20 mouse cellular contexts compared by ENCODE assay signal in genomic region chr1:178661035-178661434, GRCm38 (mm10).
DNase-seq lines count a peak whose midpoint lies in the region; ATAC-seq lines count a peak whose summit lies in the region.
"Had no signal": no experiment of that assay in that cellular context is flagged by ENCODE, and none has a peak within 500 bp of the region (broad histone marks: within the 10 kb centered on the region; RNA-seq: fewer than 3 reads in every experiment).

No protein-coding gene starts in this region.

- DNase-seq in heart, adult 11 months: peak; percentile 80
- DNase-seq in heart, adult 9 months (ENCODE audit: low spot score in 2 of 2): no peak
- no peak for DNase-seq in heart, postnatal 4 days
- DNase-seq in kidney, postnatal 10 days: no peak
- DNase-seq in embryonic facial prominence, embryonic 11.5 days (ENCODE audit: low spot score): peak; percentile 23
- DNase-seq: adrenal gland, postnatal 36 days; cerebellum, adult 9-11 months; gastrocnemius, postnatal 10 days; right cerebral cortex, adult 18-20 months; thymus, postnatal 25 days had no signal

- ATAC-seq in heart, embryonic 15.5 days (replicated peaks; ENCODE audit: insufficient number of reproducible peaks, insufficient read depth, low FRiP score, low read depth): no peak
- peak; percentile 46; the same call in 1 of the 2 replicates for ATAC-seq in kidney, embryonic 16.5 days (ENCODE audit: low FRiP score, low TSS enrichment)
- no peak for ATAC-seq in embryonic facial prominence, embryonic 11.5 days (replicated peaks; ENCODE audit: insufficient number of reproducible peaks, low FRiP score, low TSS enrichment, low read depth)
- ATAC-seq: forebrain, embryonic 15.5 days; intestine, embryonic 16.5 days; lung, postnatal 0 days had no signal

- H3K9me3 ChIP-seq in heart, embryonic 15.5 days (replicated peaks): no peaks in the 10 kb centered on the region
- no peaks in the 10 kb centered on the region for H3K9me3 ChIP-seq in kidney, embryonic 16.5 days (ENCODE audit: low read length)
- no peaks in the 10 kb centered on the region for H3K9me3 ChIP-seq in embryonic facial prominence, embryonic 11.5 days (replicated peaks; ENCODE audit: control insufficient read depth, low read length)
- H3K9me3 ChIP-seq: forebrain, embryonic 15.5 days; midbrain, embryonic 12.5 days; neural tube, embryonic 15.5 days; stomach, embryonic 15.5 days had no signal

- WGBS in heart, embryonic 15.5 days: 43% methylated on average over 3 of the region's 3 CpGs
- 29% methylated on average over 3 of the region's 3 CpGs for WGBS in kidney, embryonic 16.5 days
- 53% methylated on average over 3 of the region's 3 CpGs for WGBS in embryonic facial prominence, embryonic 11.5 days

- no peak overlapping the region for H3K4me3 ChIP-seq in heart, embryonic 15.5 days
- no peak overlapping the region for H3K4me3 ChIP-seq in kidney, embryonic 16.5 days (ENCODE audit: low read length)
- H3K4me3 ChIP-seq in embryonic facial prominence, embryonic 11.5 days (ENCODE audit: low read depth, low read length): no peak overlapping the region
- H3K4me3 ChIP-seq: forebrain, embryonic 15.5 days; midbrain, embryonic 12.5 days; neural tube, embryonic 15.5 days; stomach, embryonic 15.5 days had no signal

- peak overlapping the region; percentile 67 for H3K27ac ChIP-seq in heart, embryonic 15.5 days
- H3K27ac ChIP-seq in kidney, embryonic 16.5 days (ENCODE audit: low read length): no peak overlapping the region
- no peak overlapping the region for H3K27ac ChIP-seq in embryonic facial prominence, embryonic 11.5 days (replicated peaks; ENCODE audit: low read depth, low read length)
- H3K27ac ChIP-seq: forebrain, embryonic 15.5 days; hindbrain, embryonic 14.5 days; kidney, postnatal 0 days; midbrain, embryonic 12.5 days; neural tube, embryonic 15.5 days; stomach, embryonic 15.5 days had no signal

- H3K4me1 ChIP-seq in heart, embryonic 15.5 days (replicated peaks): peaks cover 30% of the 10 kb centered on the region
- peaks cover 18% of the 10 kb centered on the region; the same call in 1 of the 2 replicates for H3K4me1 ChIP-seq in kidney, embryonic 16.5 days (ENCODE audit: insufficient read depth, low read length)
- H3K4me1 ChIP-seq in embryonic facial prominence, embryonic 11.5 days (ENCODE audit: control insufficient read depth, insufficient read depth, low read length): no peaks in the 10 kb centered on the region; the same call in 1 of the 2 replicates
- H3K4me1 ChIP-seq: forebrain, embryonic 15.5 days had no signal

- no peaks in the 10 kb centered on the region for H3K27me3 ChIP-seq in heart, embryonic 15.5 days
- H3K27me3 ChIP-seq in kidney, embryonic 16.5 days (ENCODE audit: insufficient read depth, low read length): no peaks in the 10 kb centered on the region
- H3K27me3 ChIP-seq in embryonic facial prominence, embryonic 11.5 days (ENCODE audit: control insufficient read depth, insufficient read depth, low read length): no peaks in the 10 kb centered on the region
- H3K27me3 ChIP-seq: forebrain, embryonic 15.5 days; midbrain, embryonic 12.5 days; neural tube, embryonic 15.5 days; stomach, embryonic 15.5 days had no signal

- no peak overlapping the region for H3K9ac ChIP-seq in heart, embryonic 15.5 days
- no peak overlapping the region for H3K9ac ChIP-seq in kidney, embryonic 16.5 days (replicated peaks; ENCODE audit: low read length)
- H3K9ac ChIP-seq in embryonic facial prominence, embryonic 11.5 days (replicated peaks; ENCODE audit: low read length): no peak overlapping the region
- H3K9ac ChIP-seq: forebrain, embryonic 15.5 days; hindbrain, embryonic 14.5 days; midbrain, embryonic 12.5 days; neural tube, embryonic 15.5 days; stomach, embryonic 15.5 days had no signal

- H3K4me2 ChIP-seq in heart, embryonic 15.5 days: no peak overlapping the region
- H3K4me2 ChIP-seq in kidney, embryonic 16.5 days (replicated peaks; ENCODE audit: low read depth, low read length): no peak overlapping the region
- no peak overlapping the region for H3K4me2 ChIP-seq in embryonic facial prominence, embryonic 11.5 days (ENCODE audit: low read depth, low read length)
- H3K4me2 ChIP-seq: forebrain, embryonic 15.5 days; hindbrain, embryonic 14.5 days; midbrain, embryonic 12.5 days; neural tube, embryonic 15.5 days; stomach, embryonic 15.5 days had no signal

- no peaks in the 10 kb centered on the region for H3K36me3 ChIP-seq in heart, embryonic 15.5 days
- H3K36me3 ChIP-seq in kidney, embryonic 16.5 days (ENCODE audit: insufficient read depth, low read length): no peaks in the 10 kb centered on the region
- H3K36me3 ChIP-seq in embryonic facial prominence, embryonic 11.5 days (replicated peaks; ENCODE audit: control insufficient read depth, insufficient read depth, low read depth, low read length): no peaks in the 10 kb centered on the region
- H3K36me3 ChIP-seq: forebrain, embryonic 15.5 days; midbrain, embryonic 12.5 days; neural tube, embryonic 15.5 days; stomach, embryonic 15.5 days had no signal

Comparison
In these comparisons a context has a peak if more than half of its experiments do, and no peak if none do; other contexts are left out.
1. DNase-seq: peak in heart, adult 11 months (single experiment) and embryonic facial prominence, embryonic 11.5 days (single experiment); none in heart, adult 9 months (0 of 2), heart, postnatal 4 days (single experiment) and kidney, postnatal 10 days (single experiment).